9 mouse cellular contexts compared by ENCODE assay signal in the genomic region with DNA sequence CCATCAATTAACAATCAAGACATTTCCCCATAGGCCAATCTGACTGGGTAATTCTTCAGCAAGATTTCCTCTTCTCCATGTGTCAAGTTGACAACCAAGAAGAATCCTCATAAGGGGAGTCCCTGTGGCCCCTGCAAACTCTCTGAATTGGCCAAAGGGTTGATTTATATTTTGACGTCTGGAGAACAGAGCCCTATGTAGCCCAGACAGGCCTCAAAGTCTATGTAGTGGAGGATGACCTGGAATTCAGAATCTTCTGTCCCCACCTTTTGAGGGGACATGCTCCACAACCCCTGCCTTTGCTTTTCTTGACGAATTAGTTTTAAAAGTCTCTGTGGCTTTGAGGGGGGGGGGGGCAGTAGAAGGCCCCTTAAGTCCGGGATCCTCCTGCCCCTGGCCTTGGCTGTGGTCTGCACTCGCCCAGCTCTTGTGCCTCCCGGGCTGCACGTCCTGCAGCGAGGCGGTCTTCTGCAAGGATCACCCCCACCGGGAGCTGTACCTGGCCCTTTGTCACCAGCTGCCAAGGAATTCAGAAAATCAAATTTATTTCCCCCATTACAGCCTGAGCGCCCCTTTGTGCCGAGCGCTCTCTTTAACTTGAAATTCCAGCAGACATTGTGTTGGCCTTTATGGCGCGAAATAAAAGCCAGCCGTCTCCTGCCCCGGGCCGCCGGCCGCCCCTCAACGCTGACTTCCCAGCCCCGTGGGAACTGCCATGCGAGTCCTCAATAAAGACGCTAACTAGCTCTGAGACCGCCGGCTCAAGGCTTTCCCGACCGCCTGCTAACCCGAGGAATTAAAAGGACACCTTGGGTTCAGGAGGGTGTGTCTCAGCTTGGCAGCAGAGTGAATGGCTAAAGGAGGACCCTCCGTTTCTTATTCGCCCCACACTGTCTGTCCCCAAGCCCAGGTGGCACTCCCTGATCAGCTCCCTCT. TPM values are rescaled to one million over a fixed set of nuclear protein-coding genes. Genes with fewer than 3 reads are reported as not detected.
DNase-seq lines count a peak whose midpoint lies in the region; ATAC-seq and TF ChIP-seq lines count a peak whose summit lies in the region.
"Had no signal": no experiment of that assay in that cellular context is flagged by ENCODE, and none has a peak within 500 bp of the region (broad histone marks: within the 10 kb centered on the region; RNA-seq: fewer than 3 reads in every experiment).

No protein-coding gene starts in this region.

- no peaks in the 10 kb centered on the region for H3K36me3 ChIP-seq in heart, embryonic 14.5 days (ENCODE audit: control insufficient read depth, insufficient read depth, low read length)
- H3K36me3 ChIP-seq in hindbrain, embryonic 11.5 days (ENCODE audit: control insufficient read depth, insufficient read depth, low read length) = no peaks in the 10 kb centered on the region
- no peaks in the 10 kb centered on the region for H3K36me3 ChIP-seq in midbrain, embryonic 15.5 days (replicated peaks)

- H3K4me1 ChIP-seq in heart, embryonic 14.5 days (ENCODE audit: control insufficient read depth in 2 of 2, insufficient read depth in 2 of 2, low read length in 2 of 2) = peaks cover 9 to 13% of the 10 kb centered on the region in 2 experiments; a peak in 1 of 4 replicates
- H3K4me1 ChIP-seq in hindbrain, embryonic 11.5 days (replicated peaks; ENCODE audit: control insufficient read depth, insufficient read depth, low read length) = peaks cover 7% of the 10 kb centered on the region; the same call in 1 of the 2 replicates
- H3K4me1 ChIP-seq in midbrain, embryonic 15.5 days = peaks cover 19% of the 10 kb centered on the region

- no peak for TF ChIP-seq CTCF in brain, embryonic 14.5 days (IDR thresholded peaks at IDR 0.05; ENCODE audit: borderline replicate concordance, extremely low read depth, insufficient read depth, insufficient read length)

- no peaks in the 10 kb centered on the region for H3K9me3 ChIP-seq in heart, embryonic 14.5 days (ENCODE audit: control insufficient read depth, low read length)
- no peaks in the 10 kb centered on the region for H3K9me3 ChIP-seq in hindbrain, embryonic 11.5 days (ENCODE audit: control insufficient read depth, low read length)
- H3K9me3 ChIP-seq in midbrain, embryonic 15.5 days = no peaks in the 10 kb centered on the region

- H3K4me2 ChIP-seq in heart, embryonic 14.5 days (ENCODE audit: low read length) = peak overlapping the region; percentile 54
- peak overlapping the region; percentile 31 for H3K4me2 ChIP-seq in hindbrain, embryonic 11.5 days (replicated peaks; ENCODE audit: low read depth, low read length)
- H3K4me2 ChIP-seq in midbrain, embryonic 15.5 days = peak overlapping the region; percentile 46

- peak overlapping the region; percentile 16 to 28; a peak in 3 of 4 replicates for H3K4me3 ChIP-seq in heart, embryonic 14.5 days (ENCODE audit: control insufficient read depth in 1 of 2, insufficient read depth in 1 of 2, low read depth in 1 of 2, low read length in 2 of 2)
- H3K4me3 ChIP-seq in hindbrain, embryonic 11.5 days (ENCODE audit: low read depth, low read length) = no peak overlapping the region
- H3K4me3 ChIP-seq in midbrain, embryonic 15.5 days = no peak overlapping the region

- no peak for TF ChIP-seq POLR2A in brain, embryonic 14.5 days (IDR thresholded peaks at IDR 0.05; ENCODE audit: borderline replicate concordance, extremely low read depth, insufficient read depth, insufficient read length, poor library complexity, severe bottlenecking)

- DNase-seq in heart, postnatal 4 days = no peak
- peak; percentile 62 for DNase-seq in brain, embryonic 14.5 days (ENCODE audit: low read depth)
- DNase-seq in hindbrain, embryonic 11.5 days (ENCODE audit: low spot score) = peak; percentile 67
- no peak for DNase-seq in right cerebral cortex, postnatal 10 days (ENCODE audit: low spot score in 2 of 2)
- no peak for DNase-seq in Muller cell, postnatal 12 days (ENCODE audit: inconsistent ontology term)
- DNase-seq: B cell, adult 2 months had no signal

- no peak overlapping the region for H3K27ac ChIP-seq in heart, embryonic 14.5 days (replicated peaks in 1 of 2; ENCODE audit: control insufficient read depth in 1 of 2, insufficient read depth in 1 of 2, low read depth in 2 of 2, low read length in 2 of 2)
- no peak overlapping the region for H3K27ac ChIP-seq in hindbrain, embryonic 11.5 days (ENCODE audit: low read depth, low read length)
- H3K27ac ChIP-seq in midbrain, embryonic 15.5 days = no peak overlapping the region

- H3K27me3 ChIP-seq in heart, embryonic 14.5 days (ENCODE audit: control insufficient read depth, insufficient read depth, low read length) = peaks cover 29% of the 10 kb centered on the region
- peaks cover 70% of the 10 kb centered on the region for H3K27me3 ChIP-seq in hindbrain, embryonic 11.5 days (ENCODE audit: control insufficient read depth, insufficient read depth, low read length)
- peaks cover 49% of the 10 kb centered on the region for H3K27me3 ChIP-seq in midbrain, embryonic 15.5 days (replicated peaks)

- no peak overlapping the region; the same call in 1 of the 2 replicates for H3K9ac ChIP-seq in heart, embryonic 14.5 days (ENCODE audit: low read length)
- H3K9ac ChIP-seq in hindbrain, embryonic 11.5 days (ENCODE audit: low read depth, low read length) = peak overlapping the region; percentile 34; the same call in 1 of the 2 replicates
- no peak overlapping the region; the same call in 1 of the 2 replicates for H3K9ac ChIP-seq in midbrain, embryonic 15.5 days

- no peak for ATAC-seq in heart, embryonic 14.5 days (ENCODE audit: insufficient number of reproducible peaks, insufficient read depth, low FRiP score, low read depth)
- peak; percentile 75 for ATAC-seq in hindbrain, embryonic 11.5 days (ENCODE audit: low FRiP score)
- no peak; the same call in 1 of the 2 replicates for ATAC-seq in midbrain, embryonic 15.5 days (replicated peaks)
- ATAC-seq in granulocyte monocyte progenitor cell, adult 5-6 weeks (replicated peaks; ENCODE audit: poor library complexity, severe bottlenecking) = no peak

- WGBS in heart, embryonic 14.5 days = 17% methylated on average over 30 of the region's 30 CpGs
- 2% methylated on average over 30 of the region's 30 CpGs for WGBS in hindbrain, embryonic 11.5 days
- WGBS in midbrain, embryonic 15.5 days = 4% methylated on average over 30 of the region's 30 CpGs

RNA-seq across cellular contexts. Expression of a gene that starts 56.4 kb away (rescaled TPM):
- polyA plus RNA-seq in heart, embryonic 14.5 days (2014; fragmentation: Nextera tagmentation; extraction: Ambion mirVana) = 23.1 and 25.4 TPM in 2 replicates
- total RNA-seq in heart, postnatal 4 days (2021) = 10 to 100 TPM; 44.5 to 54.4 TPM
- polyA plus RNA-seq in brain, embryonic 14.5 days (2012; rRNA removed) = 44.6 and 58.9 TPM in 2 replicates
- 28.8 and 32.9 TPM in 2 replicates for polyA plus RNA-seq in hindbrain, embryonic 11.5 days (2014; fragmentation: Nextera tagmentation; extraction: Ambion mirVana)
- polyA plus RNA-seq in midbrain, embryonic 15.5 days (2015; fragmentation: Nextera tagmentation; extraction: Ambion mirVana) = 11.1 and 12.4 TPM in 2 replicates
- total RNA-seq in granulocyte monocyte progenitor cell, adult 5-6 weeks (2014; fragmentation: Nextera tagmentation) = not detected in 2 replicates
- not detected in 2 replicates for total RNA-seq in granulocyte monocyte progenitor cell, adult 5-6 weeks (2017)

Comparison
In these comparisons a context has a peak if more than half of its experiments do, and no peak if none do; other contexts are left out.
1. H3K4me3 ChIP-seq: peak in heart, embryonic 14.5 days (2 of 2); none in hindbrain, embryonic 11.5 days (single experiment) and midbrain, embryonic 15.5 days (single experiment).
2. DNase-seq: peak in brain, embryonic 14.5 days (single experiment) and hindbrain, embryonic 11.5 days (single experiment); none in heart, postnatal 4 days (single experiment), right cerebral cortex, postnatal 10 days (0 of 2) and Muller cell, postnatal 12 days (single experiment).
3. Peak in every context shown above with its lines, with median percentiles within 50 percentile points of each other: H3K4me2 ChIP-seq.